Mouse (Mus musculus) heart, postnatal 0 days (tissue): ENCODE results near the gene Pask. TPM values are rescaled to one million over a fixed set of nuclear protein-coding genes. Genes with fewer than 3 reads are reported as not detected.

Experiments used
- ATAC-seq: fragments of 200-750 bp; cut with Nextera tagmentation; 2 replicates; pipeline ENCODE4 v1.8.0; 2017; ENCODE audit warnings: low read depth, moderate number of reproducible peaks, moderate library complexity; ENCODE audit not compliant: insufficient read depth
- DNase-seq: peaks from one replicate; pipeline ENCODE4 v3.0.0-alpha.2; 2016; ENCODE audit warnings: low spot score
- H3K27ac ChIP-seq: fragments of 300-500 bp; sonication (generic); 2 replicates; pipeline ENCODE4 v1.5.1; 2014; ENCODE audit warnings: low read depth, mild to moderate bottlenecking
- H3K27me3 ChIP-seq: fragments of 300-500 bp; sonication (generic); 2 replicates; pipeline ENCODE4 v1.6.1; 2014; ENCODE audit warnings: low read length, mixed read lengths; ENCODE audit not compliant: control insufficient read depth, insufficient read depth
- H3K36me3 ChIP-seq: fragments of 300-500 bp; sonication (generic); replicated peaks from 2 replicates; pipeline ENCODE4 v1.6.1; 2014; ENCODE audit warnings: low read length, mixed read lengths; ENCODE audit not compliant: control insufficient read depth, insufficient read depth
- H3K4me1 ChIP-seq: fragments of 300-500 bp; sonication (generic); 2 replicates; pipeline ENCODE4 v1.6.1; 2014; ENCODE audit warnings: antibody characterized with exemption; ENCODE audit not compliant: control insufficient read depth, insufficient read depth
- H3K4me2 ChIP-seq: fragments of 300-500 bp; sonication (generic); 2 replicates; pipeline ENCODE4 v1.6.1; 2014; ENCODE audit warnings: low read depth, mild to moderate bottlenecking, low read length, moderate library complexity
- H3K4me3 ChIP-seq: fragments of 300-500 bp; sonication (generic); 2 replicates; pipeline ENCODE4 v1.5.1; 2014; ENCODE audit warnings: low read depth, low read length
- H3K9ac ChIP-seq: fragments of 300-500 bp; sonication (generic); replicated peaks from 2 replicates; pipeline ENCODE4 v1.6.1; 2014; ENCODE audit warnings: low read depth, low read length, mixed read lengths
- H3K9me3 ChIP-seq: fragments of 300-500 bp; sonication (generic); replicated peaks from 2 replicates; pipeline ENCODE4 v1.6.1; 2016; ENCODE audit warnings: low read length; ENCODE audit not compliant: control insufficient read depth
- CTCF ChIP-seq: IDR thresholded peaks from 2 replicates; pipeline ENCODE4 v1.5.1; 2016; ENCODE audit warnings: antibody characterized with exemption, control low read depth, low read depth
- EP300 ChIP-seq: IDR thresholded peaks from 2 replicates; pipeline ENCODE4 v1.6.1; 2016; ENCODE audit warnings: antibody characterized with exemption, low read depth
- WGBS: fragments of 180-500 bp; shearing (Covaris S2); extraction: QIAGEN DNeasy Blood & Tissue Kit; methylation state at CpG from one replicate; pipeline ENCODE4 v1.1.7; 2014; 5-methylcytosine and 5-hydroxymethylcytosine counted together
- polyA plus RNA-seq: library from polyadenylated mRNA; unstranded; fragments of >200 nt; fragmentation: Nextera tagmentation; extraction: Ambion mirVana; gene quantifications from 2 replicates; pipeline ENCODE4 v1.2.1, GENCODE M21; 2015
- total RNA-seq: library from RNA; depleted of rRNA; stranded (reverse); fragments of >200 nt; gene quantifications from 2 replicates; pipeline ENCODE4 v1.2.3, GENCODE M21; 2014; ENCODE audit warnings: low replicate concordance

The Pask gene
- total and polyA plus RNA-seq, 2 experiments from 2014 or later: 1.9 to 5.7 TPM

- H3K36me3 ChIP-seq: no peaks in the 10 kb centered on the region
- H3K4me2 ChIP-seq: no peak within 1 kb of the TSS
- H3K9ac ChIP-seq: no peak within 1 kb of the TSS
- no peaks in the 10 kb centered on the region for H3K9me3 ChIP-seq
- H3K27me3 ChIP-seq: 0 out of 2 replicates have a peak, but pooled peaks cover 2% of the 10 kb centered on the region
- H3K27ac ChIP-seq: no peak within 1 kb of the TSS
- no peak within 1 kb of the TSS for H3K4me3 ChIP-seq
- H3K4me1 ChIP-seq: no peaks in the 10 kb centered on the region
- 65% methylated on average over 4 of the region's 4 CpGs for WGBS
- TF ChIP-seq CTCF: no peak
- TF ChIP-seq EP300: no peak
- DNase-seq (no peak), ATAC-seq (no peak)
These were observed 30.4 kb upstream of the Pask start, which contains the start of gene Ano7 for GRCm38 (mm10) chr1:93373665-93374064. Ano7 (plus strand) TSS chr1:93373930.

- ATAC-seq (no peak), DNase-seq (no peak)
- H3K9me3 ChIP-seq: no peaks in the 10 kb centered on the region
- no peak overlapping the region for H3K27ac ChIP-seq
- H3K4me2 ChIP-seq: no peak overlapping the region
- H3K27me3 ChIP-seq: no peaks in the 10 kb centered on the region
- H3K9ac ChIP-seq: no peak overlapping the region
- peaks cover 56% of the 10 kb centered on the region for H3K36me3 ChIP-seq
- no peak overlapping the region for H3K4me3 ChIP-seq
- H3K4me1 ChIP-seq: no peaks in the 10 kb centered on the region
- WGBS: 90% methylated on average over 6 of the region's 6 CpGs
- TF ChIP-seq CTCF: no peak
- no peak for TF ChIP-seq EP300
These were observed 22.4 kb upstream of the Pask start for GRCm38 (mm10) chr1:93365641-93366040.

- DNase-seq (no peak), ATAC-seq (no peak)
- 75% methylated on average over 4 of the region's 4 CpGs for WGBS
- peaks cover 79% of the 10 kb centered on the region for H3K36me3 ChIP-seq
- no peak overlapping the region for H3K9ac ChIP-seq
- no peak overlapping the region for H3K27ac ChIP-seq
- TF ChIP-seq EP300: no peak
- TF ChIP-seq CTCF: no peak
- no peak overlapping the region for H3K4me2 ChIP-seq
- H3K4me1 ChIP-seq: no peaks in the 10 kb centered on the region
- H3K27me3 ChIP-seq: no peaks in the 10 kb centered on the region
- H3K9me3 ChIP-seq: no peaks in the 10 kb centered on the region
- H3K4me3 ChIP-seq: no peak overlapping the region
These were observed 19.4 kb upstream of the Pask start for GRCm38 (mm10) chr1:93362661-93363060.

GRCm38 (mm10) chr1:93352724-93353123 lies 9.4 kb upstream of the Pask start:
- Histone ChIP-seq H3K27me3 (no peaks in the 10 kb centered on the region), H3K4me3 (no peak overlapping the region), H3K4me1 (no peaks in the 10 kb centered on the region), H3K36me3 (peaks cover 71% of the 10 kb centered on the region), H3K27ac (no peak overlapping the region), H3K9ac (no peak overlapping the region), H3K4me2 (no peak overlapping the region), H3K9me3 (no peaks in the 10 kb centered on the region)
- no peak for TF ChIP-seq EP300
- no peak for TF ChIP-seq CTCF
- no peak for ATAC-seq
- WGBS: 72% methylated on average over 2 of the region's 2 CpGs
- DNase-seq: no peak

GRCm38 (mm10) chr1:93349701-93350100 lies 6.4 kb upstream of the Pask start:
- Histone ChIP-seq H3K4me1 (no peaks in the 10 kb centered on the region), H3K4me3 (no peak overlapping the region), H3K4me2 (no peak overlapping the region), H3K36me3 (peaks cover 62% of the 10 kb centered on the region), H3K9me3 (no peaks in the 10 kb centered on the region), H3K9ac (no peak overlapping the region), H3K27me3 (no peaks in the 10 kb centered on the region), H3K27ac (no peak overlapping the region)
- DNase-seq: no peak
- 41% methylated on average over 4 of the region's 4 CpGs for WGBS
- TF ChIP-seq CTCF (no peak), EP300 (no peak)
- ATAC-seq: no peak

- ATAC-seq (no peak), DNase-seq (no peak)
- Histone ChIP-seq H3K9me3 (no peaks in the 10 kb centered on the region), H3K27me3 (no peaks in the 10 kb centered on the region), H3K4me1 (peaks cover 11% of the 10 kb centered on the region; the same call in 1 of the 2 replicates), H3K9ac (no peak overlapping the region), H3K4me2 (no peak overlapping the region), H3K27ac (no peak overlapping the region), H3K36me3 (peaks cover 38% of the 10 kb centered on the region), H3K4me3 (no peak overlapping the region)
- 90% methylated on average over 5 of the region's 5 CpGs for WGBS
- TF ChIP-seq CTCF (no peak), EP300 (no peak)
These were observed 3.9 kb upstream of the Pask start for GRCm38 (mm10) chr1:93347176-93347575.
